Mouse (Mus musculus): ENCODE data around the gene Akap1.
A peak's percentile ranks its signal among the peaks of the same experiment; 100 is the strongest.
"Not testable (repeated sequence)": the region's sequence is repeated elsewhere in the genome, so short reads cannot be mapped to it uniquely, and the experiment has no call there.

The Akap1 gene

GRCm38 (mm10) chr11:88864458-88865197 lies at the start of gene Akap1:
Gene Akap1 (minus strand): TSS chr11:88864586.
- peak; percentile 92 to 94 for DNase-seq

- DNase-seq = no peak
These were observed 45.1 kb upstream of the Akap1 start for GRCm38 (mm10) chr11:88909388-88910036.

- peak; percentile 11 to 34 for DNase-seq
These were observed 44.3 kb upstream of the Akap1 start for GRCm38 (mm10) chr11:88908557-88909211.

- no peak for DNase-seq
These were observed 43.5 kb upstream of the Akap1 start for GRCm38 (mm10) chr11:88907886-88908285.

- DNase-seq = no peak
These were observed 41.2 kb upstream of the Akap1 start for GRCm38 (mm10) chr11:88905621-88906020.

GRCm38 (mm10) chr11:88904080-88904479 lies 39.7 kb upstream of the Akap1 start:
- DNase-seq = no peak

- DNase-seq = no peak
These were observed 38.4 kb upstream of the Akap1 start for GRCm38 (mm10) chr11:88902762-88903161.

GRCm38 (mm10) chr11:88901341-88901802 lies 37.0 kb upstream of the Akap1 start:
- DNase-seq = no peak

- DNase-seq = no peak
These were observed 35.2 kb upstream of the Akap1 start for GRCm38 (mm10) chr11:88899561-88899960.

- DNase-seq = no peak
These were observed 34.0 kb upstream of the Akap1 start for GRCm38 (mm10) chr11:88898380-88898763.

GRCm38 (mm10) chr11:88897624-88898379 lies 33.4 kb upstream of the Akap1 start:
- no peak for DNase-seq

GRCm38 (mm10) chr11:88895800-88896232 lies 31.4 kb upstream of the Akap1 start:
- peak; percentile 22 to 29 for DNase-seq

- DNase-seq = peak; percentile 11 to 21
These were observed 30.8 kb upstream of the Akap1 start for GRCm38 (mm10) chr11:88895235-88895634.

GRCm38 (mm10) chr11:88894279-88894678 lies 29.9 kb upstream of the Akap1 start:
- not testable (repeated sequence) for DNase-seq

GRCm38 (mm10) chr11:88893501-88893900 lies 29.1 kb upstream of the Akap1 start:
- DNase-seq = not testable (repeated sequence)

GRCm38 (mm10) chr11:88892789-88893188 lies 28.4 kb upstream of the Akap1 start:
- DNase-seq = peak; percentile 18 to 29

- DNase-seq = peak; percentile 52 to 60
These were observed 27.7 kb upstream of the Akap1 start for GRCm38 (mm10) chr11:88891921-88892561.

GRCm38 (mm10) chr11:88891446-88891845 lies 27.1 kb upstream of the Akap1 start:
- DNase-seq = peak in 1 of 2 experiments; percentile 22

GRCm38 (mm10) chr11:88890904-88891303 lies 26.5 kb upstream of the Akap1 start:
- DNase-seq = not testable (repeated sequence)

GRCm38 (mm10) chr11:88888996-88889395 lies 24.6 kb upstream of the Akap1 start:
- DNase-seq = no peak

- DNase-seq = no peak
These were observed 20.1 kb upstream of the Akap1 start for GRCm38 (mm10) chr11:88884376-88885065.

GRCm38 (mm10) chr11:88878011-88878410 lies 13.6 kb upstream of the Akap1 start:
- DNase-seq = no peak

Data from thymus, adult 18-20 months (tissue).